Mouse (Mus musculus) naive thymus-derived CD4-positive, alpha-beta T cell, adult 2 months (primary cell): ENCODE data around the gene Prkca.

Source experiments
- DNase-seq: peaks from one replicate; pipeline ENCODE4 v3.0.0-alpha.2; 2011; ENCODE audit warnings: low read depth

The Prkca gene

DNA sequence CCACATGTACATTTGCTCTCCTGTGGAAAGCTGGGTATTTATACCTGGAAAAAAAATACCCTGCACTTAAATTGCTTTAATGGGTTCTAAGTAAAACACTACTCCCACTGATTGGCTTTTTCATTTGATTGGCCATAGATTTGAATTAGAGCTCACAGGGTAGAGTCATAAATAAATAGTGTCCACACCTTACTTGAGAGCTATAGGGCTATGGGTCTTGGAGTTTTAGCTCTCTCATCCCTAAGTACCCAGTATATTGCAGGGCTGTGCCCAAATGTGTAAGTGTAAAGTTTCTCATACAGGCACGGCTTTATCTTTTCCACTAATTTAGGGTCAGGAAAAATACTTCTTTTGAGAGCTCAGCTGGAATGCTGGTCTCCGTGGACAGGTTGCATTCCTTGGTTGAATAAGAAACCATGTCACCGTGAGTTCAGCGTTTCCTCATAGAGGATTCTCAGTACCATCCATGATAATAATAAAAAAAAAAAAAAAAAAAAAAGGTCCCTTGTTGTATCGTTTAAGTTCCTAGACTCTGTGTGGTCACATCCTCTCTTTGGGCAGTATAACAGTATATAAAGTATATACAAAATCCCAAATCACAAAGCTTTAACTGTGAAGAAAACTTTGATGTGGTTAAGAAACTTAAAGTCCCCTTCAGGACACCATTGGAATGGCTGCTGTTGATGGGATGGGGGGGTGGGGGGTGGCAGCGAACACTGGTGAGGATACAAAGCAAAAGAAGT is 82.8 kb downstream of the Prkca start:
- no peak for DNase-seq

DNA sequence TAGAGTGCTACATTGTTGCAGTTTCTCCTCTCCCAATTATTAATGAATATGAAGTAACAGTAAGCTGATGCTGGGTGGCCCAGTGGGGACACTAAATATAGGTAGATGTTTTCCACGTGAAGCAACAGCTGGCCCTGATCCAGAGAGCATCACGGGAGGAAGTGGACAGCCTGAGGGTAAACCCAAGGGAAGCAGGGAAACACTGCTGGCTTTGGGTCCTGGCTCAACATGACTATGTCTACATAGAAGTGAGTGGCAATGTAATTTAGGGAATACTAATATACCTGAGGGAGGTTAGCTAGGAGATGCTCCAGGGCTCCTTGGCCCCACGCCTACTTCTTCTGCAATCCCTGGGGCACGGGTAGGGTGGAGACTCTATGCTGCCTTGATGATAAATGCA is 84.3 kb downstream of the Prkca start:
- no peak for DNase-seq

GRCm38 (mm10) chr11:108258811-108259266 is 84.9 kb downstream of the Prkca start:
- no peak for DNase-seq

DNA sequence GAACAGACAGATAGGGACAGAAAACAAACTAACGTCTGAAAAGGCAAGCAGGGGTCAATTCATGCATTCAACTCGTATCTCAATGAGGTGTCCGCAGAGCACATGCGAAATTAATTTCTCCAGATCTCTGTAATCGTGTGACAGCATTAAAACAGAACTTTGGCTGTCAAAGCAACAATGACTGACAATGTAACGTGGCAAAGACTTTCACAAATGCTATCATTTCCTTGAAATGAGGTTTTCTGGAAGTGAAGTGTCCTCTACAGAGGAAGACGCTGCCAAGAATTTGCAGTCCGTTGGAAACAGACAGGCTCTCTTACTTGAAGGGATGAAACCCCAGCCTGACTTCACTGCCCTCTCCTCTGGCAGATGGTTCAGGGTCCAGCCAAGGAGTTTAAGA is 85.8 kb downstream of the Prkca start:
- DNase-seq = no peak

GRCm38 (mm10) chr11:108254681-108255080 is 89.0 kb downstream of the Prkca start:
- DNase-seq = no peak

GRCm38 (mm10) chr11:108251924-108252775 is 91.6 kb downstream of the Prkca start:
- DNase-seq = no peak

- no peak for DNase-seq
Measured at GRCm38 (mm10) chr11:108250829-108251637, 92.7 kb downstream of the Prkca start.

GRCm38 (mm10) chr11:108250146-108250635 is 93.5 kb downstream of the Prkca start:
- DNase-seq = no peak

DNA sequence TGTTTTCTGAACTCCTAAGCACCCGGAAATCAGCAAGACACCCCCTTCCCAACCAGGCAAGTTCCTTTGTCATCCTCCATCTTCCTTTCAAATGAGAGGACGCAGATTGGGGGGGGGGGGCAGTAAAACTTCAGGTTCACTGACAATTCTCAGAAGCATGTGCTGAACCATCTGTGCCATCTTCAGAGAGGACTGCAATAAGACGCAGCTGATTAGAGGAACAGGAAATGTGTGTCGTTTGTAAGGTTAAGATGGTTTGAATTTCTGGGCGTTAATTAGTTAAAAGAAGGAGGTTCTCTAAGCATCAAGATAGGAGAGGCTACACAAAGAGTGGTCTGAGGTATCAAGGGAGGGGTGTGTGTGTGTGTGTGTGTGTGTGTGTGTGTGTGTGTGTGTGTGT is 94.2 kb downstream of the Prkca start:
- peak; percentile 75 for DNase-seq

DNA sequence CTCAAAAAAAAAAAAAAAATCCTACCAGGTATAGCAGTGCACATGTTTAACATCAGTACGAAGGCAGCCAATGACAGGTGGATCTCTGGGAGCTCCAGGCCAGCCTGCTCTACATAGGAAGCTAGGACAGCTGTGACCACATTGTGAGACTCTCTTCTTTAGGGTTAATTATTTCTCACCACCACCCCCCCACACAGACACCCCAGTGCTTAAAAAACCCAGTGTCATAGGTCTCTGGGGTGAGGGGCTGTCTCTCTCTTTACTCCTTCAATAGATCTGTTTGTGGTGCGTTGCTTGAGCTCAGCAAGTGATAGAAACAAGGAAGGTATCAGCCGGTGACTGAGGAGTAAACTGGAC is 94.7 kb downstream of the Prkca start:
- DNase-seq = no peak

DNA sequence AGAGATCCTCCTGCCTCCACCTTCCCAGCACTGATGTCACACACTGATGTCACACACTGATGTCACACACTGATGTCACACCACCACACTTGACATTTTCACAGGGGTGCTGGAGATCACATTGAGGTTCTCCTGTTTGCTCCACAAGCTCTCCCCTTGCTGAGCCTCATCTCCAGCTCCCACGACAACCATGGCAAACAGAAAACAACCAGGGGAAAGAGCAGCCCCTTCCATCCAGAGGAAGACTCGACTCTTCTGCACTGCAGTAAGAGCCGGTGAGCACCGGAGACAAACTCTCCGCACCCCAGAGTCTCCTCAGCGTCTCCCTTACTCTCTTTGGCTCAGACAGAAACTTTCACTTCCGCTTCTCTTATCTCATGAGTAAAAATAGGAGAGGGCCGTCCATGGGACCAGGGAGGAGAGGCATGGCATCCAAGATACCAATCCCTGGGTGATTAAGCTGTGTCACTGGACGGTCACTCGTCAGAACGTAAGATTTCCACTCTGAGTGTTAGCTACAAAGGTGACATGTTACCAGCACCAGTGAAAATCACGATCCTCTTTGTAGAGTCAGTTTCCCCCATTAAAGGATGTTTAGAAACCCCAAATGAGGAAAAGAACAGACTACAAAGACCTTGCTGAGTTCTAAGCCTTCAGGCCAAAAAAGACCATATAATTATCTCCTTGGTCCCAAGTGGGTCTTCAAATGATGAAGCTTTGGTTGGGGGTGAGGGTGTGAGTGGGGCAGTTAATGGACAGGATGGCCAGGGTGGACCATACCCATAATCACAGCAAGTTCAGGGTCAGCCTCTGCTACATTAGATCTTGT is 95.3 kb downstream of the Prkca start:
- peak; percentile 73 for DNase-seq

- DNase-seq = no peak
Measured at GRCm38 (mm10) chr11:108247121-108247863, 96.4 kb downstream of the Prkca start.

DNA sequence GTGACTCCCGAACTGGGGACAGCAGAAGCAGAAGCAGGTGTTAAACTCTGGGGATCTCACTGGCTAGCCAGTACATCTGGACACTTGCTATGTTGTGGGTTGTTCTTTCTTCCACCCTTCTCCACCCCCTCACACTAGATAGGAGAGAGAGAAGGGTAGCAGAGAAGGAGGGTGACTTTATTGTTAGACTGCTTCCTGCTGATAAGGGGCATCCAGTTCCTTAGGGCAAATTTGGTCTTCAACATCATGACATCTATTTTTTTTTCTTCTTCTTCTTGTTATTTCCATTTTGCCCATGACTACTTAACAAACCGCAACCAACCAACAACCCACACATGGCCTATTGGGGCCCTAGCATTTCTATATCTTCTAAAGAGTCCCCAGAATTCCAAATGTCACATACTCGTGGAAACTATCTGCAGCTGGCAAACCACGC is 97.4 kb downstream of the Prkca start:
- no peak for DNase-seq

- peak; percentile 46 for DNase-seq
Measured at GRCm38 (mm10) chr11:108244241-108244640, 99.5 kb downstream of the Prkca start.

- DNase-seq = no peak
Measured at GRCm38 (mm10) chr11:108243633-108244032, 100.1 kb downstream of the Prkca start.

GRCm38 (mm10) chr11:108240924-108241498 is 102.7 kb downstream of the Prkca start:
- no peak for DNase-seq

- no peak for DNase-seq
Measured at GRCm38 (mm10) chr11:108239173-108239572, 104.6 kb downstream of the Prkca start.

DNA sequence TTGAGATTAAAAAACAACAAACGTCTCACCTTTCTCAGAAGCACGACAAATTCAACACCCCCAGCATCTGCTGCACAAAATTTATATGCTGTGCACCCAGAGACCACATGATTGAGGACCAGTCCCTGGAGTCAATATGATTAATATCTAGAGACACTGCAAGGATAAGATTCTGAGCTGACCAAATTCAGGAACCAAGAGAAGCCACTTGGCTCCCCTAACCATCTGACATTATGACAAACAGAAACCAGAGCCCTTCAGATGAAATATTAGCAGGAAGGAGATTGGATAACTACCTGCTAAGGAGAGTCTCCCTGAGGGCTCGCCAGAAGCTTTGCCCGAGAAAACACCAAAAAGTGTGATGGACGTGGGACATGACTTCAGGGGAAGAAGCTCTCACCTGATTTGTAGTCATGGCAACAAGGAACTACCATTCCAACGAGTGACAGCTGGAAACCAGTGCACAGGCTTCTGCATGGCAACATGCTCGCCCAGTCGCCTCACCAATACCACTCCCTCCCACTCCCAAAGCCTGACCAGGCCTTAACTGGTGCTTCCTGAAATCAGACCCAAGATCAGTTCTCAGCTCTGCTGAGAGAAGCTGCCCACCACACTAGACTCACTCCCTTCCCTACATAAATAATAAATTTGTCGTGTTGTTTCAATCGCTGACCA is 106.8 kb downstream of the Prkca start:
- no peak for DNase-seq

DNA sequence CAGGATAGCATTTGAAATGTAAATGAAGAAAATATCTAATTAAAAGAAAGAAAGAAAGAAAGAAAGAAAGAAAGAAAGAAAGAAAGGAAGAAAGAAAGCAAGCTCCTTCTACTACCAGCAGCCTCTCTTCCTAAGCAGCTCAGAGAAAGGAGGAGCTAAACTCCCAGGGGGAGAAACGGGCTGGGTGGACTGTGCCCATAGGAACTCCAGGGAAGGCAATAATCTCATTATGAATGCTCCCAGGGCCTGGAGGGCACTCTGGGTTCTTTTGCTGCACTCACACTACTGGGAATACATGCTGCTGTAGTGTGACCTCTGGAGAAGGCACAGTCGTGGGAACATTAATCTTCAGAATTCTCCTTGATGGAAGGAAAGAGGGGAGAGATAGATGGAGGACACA is 107.5 kb downstream of the Prkca start:
- no peak for DNase-seq
